Mouse (Mus musculus): Measurements from ENCODE around the gene Rab13. TPM values are rescaled to one million over a fixed set of nuclear protein-coding genes. Genes with fewer than 3 reads are reported as not detected.

Gene Rab13
- polyA plus RNA-seq (2014; fragmentation: Nextera tagmentation; extraction: Ambion mirVana), result 10.2 and 12.3 TPM in 2 replicates

GRCm38 (mm10) chr3:90213377-90213866 lies at the start of gene Rab13, which contains the start of gene Rps27:
Rab13 (plus strand) TSS chr3:90213695.
Rps27 (minus strand) TSS chr3:90213651.
- peak within 1 kb of the TSS; percentile 98 for H3K4me3 ChIP-seq (ENCODE audit: low read depth, low read length)
- peaks cover 21% of the 10 kb centered on the region for H3K4me1 ChIP-seq (replicated peaks; ENCODE audit: control insufficient read depth, insufficient read depth, low read length)
- H3K4me2 ChIP-seq (ENCODE audit: low read length), result peak within 1 kb of the TSS; percentile 97
- H3K36me3 ChIP-seq (ENCODE audit: control insufficient read depth, insufficient read depth, low read length), result peaks cover 41% of the 10 kb centered on the region
- peak; percentile 93 for ATAC-seq (replicated peaks; ENCODE audit: low FRiP score, low TSS enrichment, low read depth)
- H3K27ac ChIP-seq (ENCODE audit: low read depth), result peak within 1 kb of the TSS; percentile 90
- H3K27me3 ChIP-seq (replicated peaks; ENCODE audit: control insufficient read depth, insufficient read depth, low read length), result no peaks in the 10 kb centered on the region
- peak within 1 kb of the TSS; percentile 96 for H3K9ac ChIP-seq (ENCODE audit: low read length)
- no peaks in the 10 kb centered on the region for H3K9me3 ChIP-seq (ENCODE audit: control insufficient read depth, low read length)
- peak; percentile 98 for DNase-seq (ENCODE audit: low spot score)
- under 1% methylated on average over 42 of the region's 42 CpGs for WGBS

- 74% methylated on average over 3 of the region's 3 CpGs for WGBS
- no peaks in the 10 kb centered on the region for H3K36me3 ChIP-seq (ENCODE audit: control insufficient read depth, insufficient read depth, low read length)
- H3K9me3 ChIP-seq (ENCODE audit: control insufficient read depth, low read length), result no peaks in the 10 kb centered on the region
- no peak overlapping the region for H3K27ac ChIP-seq (ENCODE audit: low read depth)
- H3K9ac ChIP-seq (ENCODE audit: low read length), result no peak overlapping the region
- no peak overlapping the region for H3K4me2 ChIP-seq (ENCODE audit: low read length)
- ATAC-seq (replicated peaks; ENCODE audit: low FRiP score, low TSS enrichment, low read depth) (no peak), DNase-seq (ENCODE audit: low spot score) (no peak)
- no peak overlapping the region for H3K4me3 ChIP-seq (ENCODE audit: low read depth, low read length)
- H3K4me1 ChIP-seq (replicated peaks; ENCODE audit: control insufficient read depth, insufficient read depth, low read length), result no peaks in the 10 kb centered on the region
- H3K27me3 ChIP-seq (replicated peaks; ENCODE audit: control insufficient read depth, insufficient read depth, low read length), result no peaks in the 10 kb centered on the region
Observed at GRCm38 (mm10) chr3:90179566-90179965, 33.9 kb upstream of the Rab13 start.

- ATAC-seq (replicated peaks; ENCODE audit: low FRiP score, low TSS enrichment, low read depth) (no peak), DNase-seq (ENCODE audit: low spot score) (no peak)
- H3K9me3 ChIP-seq (ENCODE audit: control insufficient read depth, low read length), result no peaks in the 10 kb centered on the region
- no peak overlapping the region for H3K27ac ChIP-seq (ENCODE audit: low read depth)
- H3K36me3 ChIP-seq (ENCODE audit: control insufficient read depth, insufficient read depth, low read length), result no peaks in the 10 kb centered on the region
- no peak overlapping the region for H3K4me3 ChIP-seq (ENCODE audit: low read depth, low read length)
- H3K4me2 ChIP-seq (ENCODE audit: low read length), result no peak overlapping the region
- no peaks in the 10 kb centered on the region for H3K27me3 ChIP-seq (replicated peaks; ENCODE audit: control insufficient read depth, insufficient read depth, low read length)
- no peaks in the 10 kb centered on the region for H3K4me1 ChIP-seq (replicated peaks; ENCODE audit: control insufficient read depth, insufficient read depth, low read length)
- no peak overlapping the region for H3K9ac ChIP-seq (ENCODE audit: low read length)
- 76% methylated on average over 3 of the region's 3 CpGs for WGBS
Observed at GRCm38 (mm10) chr3:90183581-90183980, 29.9 kb upstream of the Rab13 start.

- no peaks in the 10 kb centered on the region for H3K27me3 ChIP-seq (replicated peaks; ENCODE audit: control insufficient read depth, insufficient read depth, low read length)
Observed at GRCm38 (mm10) chr3:90190859-90191510, 22.5 kb upstream of the Rab13 start.

GRCm38 (mm10) chr3:90194759-90195158 lies 18.7 kb upstream of the Rab13 start:
- Histone ChIP-seq H3K9ac (ENCODE audit: low read length) (no peak overlapping the region), H3K9me3 (ENCODE audit: control insufficient read depth, low read length) (no peaks in the 10 kb centered on the region), H3K4me2 (ENCODE audit: low read length) (no peak overlapping the region), H3K36me3 (ENCODE audit: control insufficient read depth, insufficient read depth, low read length) (no peaks in the 10 kb centered on the region), H3K27me3 (replicated peaks; ENCODE audit: control insufficient read depth, insufficient read depth, low read length) (no peaks in the 10 kb centered on the region), H3K27ac (ENCODE audit: low read depth) (no peak overlapping the region), H3K4me3 (ENCODE audit: low read depth, low read length) (no peak overlapping the region), H3K4me1 (replicated peaks; ENCODE audit: control insufficient read depth, insufficient read depth, low read length) (no peaks in the 10 kb centered on the region)
- ATAC-seq (replicated peaks; ENCODE audit: low FRiP score, low TSS enrichment, low read depth) (no peak), DNase-seq (ENCODE audit: low spot score) (no peak)
- 54% methylated on average over 4 of the region's 4 CpGs for WGBS

More at GRCm38 (mm10) chr3:90190859-90191510, 22.5 kb upstream of the Rab13 start:
- 67% methylated on average over 11 of the region's 11 CpGs for WGBS
- no peak for ATAC-seq (replicated peaks; ENCODE audit: low FRiP score, low TSS enrichment, low read depth)
- no peaks in the 10 kb centered on the region for H3K9me3 ChIP-seq (ENCODE audit: control insufficient read depth, low read length)
- no peak overlapping the region for H3K27ac ChIP-seq (ENCODE audit: low read depth)
- H3K9ac ChIP-seq (ENCODE audit: low read length), result no peak overlapping the region
- peak; percentile 60 for DNase-seq (ENCODE audit: low spot score)
- no peak overlapping the region for H3K4me2 ChIP-seq (ENCODE audit: low read length)
- no peaks in the 10 kb centered on the region for H3K4me1 ChIP-seq (replicated peaks; ENCODE audit: control insufficient read depth, insufficient read depth, low read length)
- no peak overlapping the region for H3K4me3 ChIP-seq (ENCODE audit: low read depth, low read length)
- no peaks in the 10 kb centered on the region for H3K36me3 ChIP-seq (ENCODE audit: control insufficient read depth, insufficient read depth, low read length)

DNA sequence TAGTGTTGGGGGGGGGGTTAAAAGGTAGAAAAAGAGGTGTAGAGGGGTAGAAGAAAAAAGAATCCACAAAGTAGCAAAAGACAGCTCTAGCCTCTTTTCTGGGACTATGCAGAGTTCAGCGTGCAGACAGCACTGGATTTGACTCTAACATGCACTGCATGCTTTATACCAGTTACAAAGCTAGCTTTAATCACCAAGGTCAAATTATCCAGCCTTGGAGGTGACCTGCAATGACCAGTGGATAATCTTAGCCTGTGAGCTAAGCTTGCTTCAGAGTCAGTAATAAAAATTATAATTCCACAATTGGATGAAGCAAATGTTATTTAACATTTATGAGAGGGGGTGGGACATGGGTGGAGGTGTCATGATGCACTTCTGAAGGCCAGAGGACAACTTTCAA lies 17.9 kb upstream of the Rab13 start:
- H3K9me3 ChIP-seq (ENCODE audit: control insufficient read depth, low read length), result no peaks in the 10 kb centered on the region
- no peak overlapping the region for H3K4me3 ChIP-seq (ENCODE audit: low read depth, low read length)
- H3K4me2 ChIP-seq (ENCODE audit: low read length), result no peak overlapping the region
- H3K9ac ChIP-seq (ENCODE audit: low read length), result no peak overlapping the region
- no peaks in the 10 kb centered on the region for H3K36me3 ChIP-seq (ENCODE audit: control insufficient read depth, insufficient read depth, low read length)
- H3K27ac ChIP-seq (ENCODE audit: low read depth), result no peak overlapping the region
- DNase-seq (ENCODE audit: low spot score) (no peak), ATAC-seq (replicated peaks; ENCODE audit: low FRiP score, low TSS enrichment, low read depth) (no peak)
- no peaks in the 10 kb centered on the region for H3K27me3 ChIP-seq (replicated peaks; ENCODE audit: control insufficient read depth, insufficient read depth, low read length)
- H3K4me1 ChIP-seq (replicated peaks; ENCODE audit: control insufficient read depth, insufficient read depth, low read length), result no peaks in the 10 kb centered on the region
- 69% methylated on average over 1 of the region's 1 CpGs for WGBS

DNA sequence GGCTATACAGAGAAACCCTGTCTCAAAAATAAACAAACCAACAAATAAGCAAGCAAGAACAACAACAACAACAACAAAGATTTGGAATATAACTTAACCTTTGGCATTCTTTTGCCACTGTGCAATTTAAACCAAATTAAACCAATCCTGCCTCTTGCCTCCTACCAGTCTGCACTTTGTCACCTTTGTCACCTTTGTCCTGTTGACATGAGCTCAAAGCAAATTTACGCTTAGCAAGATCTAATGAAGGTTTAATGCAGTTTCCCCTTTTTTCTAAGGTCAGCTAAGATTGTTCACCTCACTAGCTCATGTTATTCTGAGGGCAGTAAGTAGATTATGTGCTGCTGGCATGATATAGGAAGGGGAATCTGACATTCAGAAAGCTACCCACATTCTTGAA lies 15.9 kb upstream of the Rab13 start:
- no peak overlapping the region for H3K4me3 ChIP-seq (ENCODE audit: low read depth, low read length)
- H3K27me3 ChIP-seq (replicated peaks; ENCODE audit: control insufficient read depth, insufficient read depth, low read length), result no peaks in the 10 kb centered on the region
- H3K4me2 ChIP-seq (ENCODE audit: low read length), result no peak overlapping the region
- no peak overlapping the region for H3K9ac ChIP-seq (ENCODE audit: low read length)
- no peak for ATAC-seq (replicated peaks; ENCODE audit: low FRiP score, low TSS enrichment, low read depth)
- no peaks in the 10 kb centered on the region for H3K4me1 ChIP-seq (replicated peaks; ENCODE audit: control insufficient read depth, insufficient read depth, low read length)
- no peak for DNase-seq (ENCODE audit: low spot score)
- WGBS, result 65% methylated on average over 1 of the region's 1 CpGs
- H3K9me3 ChIP-seq (ENCODE audit: control insufficient read depth, low read length), result no peaks in the 10 kb centered on the region
- no peak overlapping the region for H3K27ac ChIP-seq (ENCODE audit: low read depth)
- no peaks in the 10 kb centered on the region for H3K36me3 ChIP-seq (ENCODE audit: control insufficient read depth, insufficient read depth, low read length)

DNA sequence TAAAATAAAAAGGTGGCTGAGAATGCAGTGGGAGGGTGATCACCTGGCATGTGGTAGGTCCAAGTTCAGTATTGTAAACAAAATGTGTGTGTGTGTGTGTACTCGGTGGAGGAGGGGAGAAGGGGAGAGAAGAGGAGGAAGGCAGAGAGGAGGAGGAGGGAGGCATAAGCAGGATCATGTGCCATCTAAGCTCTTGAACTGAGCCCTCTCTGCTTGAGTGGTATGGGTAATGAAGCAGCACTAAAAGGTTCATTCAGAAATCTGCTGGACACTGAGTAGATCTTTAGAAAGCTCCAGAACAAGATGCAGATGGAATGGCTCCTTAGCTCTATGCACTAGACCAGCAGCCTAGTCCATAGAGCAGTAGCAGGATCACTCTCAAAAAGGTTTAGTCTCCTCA lies 10.6 kb upstream of the Rab13 start:
- Histone ChIP-seq H3K9ac (ENCODE audit: low read length) (no peak overlapping the region), H3K9me3 (ENCODE audit: control insufficient read depth, low read length) (no peaks in the 10 kb centered on the region), H3K27me3 (replicated peaks; ENCODE audit: control insufficient read depth, insufficient read depth, low read length) (no peaks in the 10 kb centered on the region), H3K27ac (ENCODE audit: low read depth) (no peak overlapping the region), H3K4me3 (ENCODE audit: low read depth, low read length) (no peak overlapping the region), H3K4me1 (replicated peaks; ENCODE audit: control insufficient read depth, insufficient read depth, low read length) (no peaks in the 10 kb centered on the region), H3K36me3 (ENCODE audit: control insufficient read depth, insufficient read depth, low read length) (peaks cover 7% of the 10 kb centered on the region), H3K4me2 (ENCODE audit: low read length) (no peak overlapping the region)
- WGBS, result 52% methylated on average over 1 of the region's 1 CpGs
- ATAC-seq (replicated peaks; ENCODE audit: low FRiP score, low TSS enrichment, low read depth) (no peak), DNase-seq (ENCODE audit: low spot score) (no peak)

DNA sequence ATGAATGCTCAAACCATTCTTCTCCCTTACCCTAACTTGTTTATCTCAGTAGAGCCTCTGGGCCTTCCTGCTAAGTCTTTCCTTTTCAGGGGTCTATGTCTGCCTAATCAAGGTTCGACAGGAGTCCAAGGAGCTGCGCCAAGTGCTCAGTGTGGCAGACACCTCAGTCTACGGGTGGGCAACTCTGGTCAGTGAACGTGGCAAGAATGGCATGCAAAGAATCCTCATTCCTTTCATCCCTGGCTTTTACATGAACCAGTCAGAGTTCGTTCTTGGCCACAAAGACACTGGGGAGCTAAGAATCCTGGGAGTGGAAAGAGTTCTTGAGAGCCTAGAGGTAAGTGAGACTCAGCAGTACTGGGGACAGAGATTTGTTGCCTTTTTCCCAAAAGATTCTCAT lies 9.9 kb upstream of the Rab13 start:
- Histone ChIP-seq H3K9ac (ENCODE audit: low read length) (no peak overlapping the region), H3K36me3 (ENCODE audit: control insufficient read depth, insufficient read depth, low read length) (peaks cover 14% of the 10 kb centered on the region), H3K27me3 (replicated peaks; ENCODE audit: control insufficient read depth, insufficient read depth, low read length) (no peaks in the 10 kb centered on the region), H3K4me1 (replicated peaks; ENCODE audit: control insufficient read depth, insufficient read depth, low read length) (no peaks in the 10 kb centered on the region), H3K4me2 (ENCODE audit: low read length) (no peak overlapping the region), H3K9me3 (ENCODE audit: control insufficient read depth, low read length) (no peaks in the 10 kb centered on the region), H3K27ac (ENCODE audit: low read depth) (no peak overlapping the region), H3K4me3 (ENCODE audit: low read depth, low read length) (no peak overlapping the region)
- DNase-seq (ENCODE audit: low spot score), result no peak
- WGBS, result 65% methylated on average over 5 of the region's 5 CpGs
- no peak for ATAC-seq (replicated peaks; ENCODE audit: low FRiP score, low TSS enrichment, low read depth)
